Mouse (Mus musculus): ENCODE data around the gene Zic2.
"Not testable (repeated sequence)": the region's sequence is repeated elsewhere in the genome, so short reads cannot be mapped to it uniquely, and the experiment has no call there.

Gene Zic2

GRCm38 (mm10) chr14:122462689-122463079 lies 12.6 kb upstream of the Zic2 start:
- DNase-seq: no peak

GRCm38 (mm10) chr14:122463080-122463691 lies 12.0 kb upstream of the Zic2 start:
- DNase-seq: no peak

- not testable (repeated sequence) for DNase-seq
Observed at GRCm38 (mm10) chr14:122463734-122464341, 11.4 kb upstream of the Zic2 start.

- DNase-seq: no peak
Observed at GRCm38 (mm10) chr14:122464351-122464762, 10.9 kb upstream of the Zic2 start.

GRCm38 (mm10) chr14:122464763-122465741 lies 10.2 kb upstream of the Zic2 start, which contains the start of gene Zic5:
TSS of gene Zic5 (minus strand) at chr14:122465677.
- DNase-seq: no peak

GRCm38 (mm10) chr14:122465931-122466490 lies 9.2 kb upstream of the Zic2 start:
- DNase-seq: no peak

- DNase-seq: no peak
Observed at GRCm38 (mm10) chr14:122466756-122467362, 8.4 kb upstream of the Zic2 start.

- DNase-seq: no peak
Observed at GRCm38 (mm10) chr14:122467926-122468841, 7.1 kb upstream of the Zic2 start.

- DNase-seq: no peak
Observed at GRCm38 (mm10) chr14:122468971-122469755, 6.1 kb upstream of the Zic2 start.

- DNase-seq: no peak
Observed at GRCm38 (mm10) chr14:122471449-122472085, 3.7 kb upstream of the Zic2 start.

- DNase-seq: no peak
Observed at GRCm38 (mm10) chr14:122472161-122472560, 3.1 kb upstream of the Zic2 start.

- DNase-seq: no peak
Observed at GRCm38 (mm10) chr14:122472647-122473046, 2.6 kb upstream of the Zic2 start.

- no peak for DNase-seq
Observed at GRCm38 (mm10) chr14:122473211-122473751, 2.0 kb upstream of the Zic2 start.

GRCm38 (mm10) chr14:122474041-122474890 lies 969 bp upstream of the Zic2 start:
- DNase-seq: no peak

- DNase-seq: no peak
Observed at GRCm38 (mm10) chr14:122475557-122476040, 364 bp downstream of the Zic2 start.

- no peak for DNase-seq
Observed at GRCm38 (mm10) chr14:122476041-122476821, 996 bp downstream of the Zic2 start.

- DNase-seq: no peak
Observed at GRCm38 (mm10) chr14:122476822-122477215, 1.6 kb downstream of the Zic2 start.

GRCm38 (mm10) chr14:122477261-122477671 lies 2.0 kb downstream of the Zic2 start:
- DNase-seq: no peak

Measured in thymus, postnatal 14 days (tissue).